Mouse (Mus musculus): ENCODE results near the gene Gm9844. TPM values are rescaled to one million over a fixed set of nuclear protein-coding genes. Genes with fewer than 3 reads are reported as not detected.

Gene Gm9844
- total RNA-seq, 4 experiments from 2014 or later: not detected

DNA sequence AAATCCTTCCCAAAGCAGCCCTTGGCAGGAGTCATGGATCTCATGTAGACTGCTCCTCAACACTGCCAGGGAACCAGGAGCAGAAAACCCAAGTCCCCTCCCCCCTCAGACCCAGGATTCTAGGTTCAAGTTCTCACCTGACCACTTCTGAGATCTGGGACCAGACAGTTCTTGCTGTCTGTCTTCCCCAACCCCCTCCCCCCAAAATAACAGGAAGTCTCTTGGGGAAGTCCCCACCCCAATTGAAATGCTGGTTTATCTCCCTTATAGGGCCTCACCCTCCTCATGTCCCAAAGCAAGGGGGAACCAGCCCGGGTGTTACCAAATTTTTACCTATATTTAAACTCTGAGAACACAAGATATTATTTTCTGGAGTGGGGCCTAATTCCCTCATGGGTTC lies 39.8 kb downstream of the Gm9844 start:
- no peak for DNase-seq

DNA sequence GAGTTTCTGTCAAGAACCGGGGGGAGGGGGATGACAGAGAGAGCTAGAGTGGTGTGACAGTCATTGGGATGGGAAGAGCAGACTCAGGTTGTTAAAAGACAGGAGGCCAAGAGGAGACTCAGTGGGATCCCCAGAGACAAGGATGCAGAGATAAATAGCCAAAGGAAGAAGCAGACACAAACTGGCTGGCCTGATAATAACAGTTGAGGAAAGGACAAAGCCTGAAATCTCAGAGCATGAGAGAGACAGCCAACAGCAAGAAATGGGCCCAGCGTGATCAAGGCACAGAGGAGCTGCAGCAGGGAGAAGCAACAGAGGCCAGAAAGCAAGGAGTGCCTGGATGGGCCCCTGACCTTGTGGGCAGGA lies 40.2 kb downstream of the Gm9844 start:
- DNase-seq: no peak

DNA sequence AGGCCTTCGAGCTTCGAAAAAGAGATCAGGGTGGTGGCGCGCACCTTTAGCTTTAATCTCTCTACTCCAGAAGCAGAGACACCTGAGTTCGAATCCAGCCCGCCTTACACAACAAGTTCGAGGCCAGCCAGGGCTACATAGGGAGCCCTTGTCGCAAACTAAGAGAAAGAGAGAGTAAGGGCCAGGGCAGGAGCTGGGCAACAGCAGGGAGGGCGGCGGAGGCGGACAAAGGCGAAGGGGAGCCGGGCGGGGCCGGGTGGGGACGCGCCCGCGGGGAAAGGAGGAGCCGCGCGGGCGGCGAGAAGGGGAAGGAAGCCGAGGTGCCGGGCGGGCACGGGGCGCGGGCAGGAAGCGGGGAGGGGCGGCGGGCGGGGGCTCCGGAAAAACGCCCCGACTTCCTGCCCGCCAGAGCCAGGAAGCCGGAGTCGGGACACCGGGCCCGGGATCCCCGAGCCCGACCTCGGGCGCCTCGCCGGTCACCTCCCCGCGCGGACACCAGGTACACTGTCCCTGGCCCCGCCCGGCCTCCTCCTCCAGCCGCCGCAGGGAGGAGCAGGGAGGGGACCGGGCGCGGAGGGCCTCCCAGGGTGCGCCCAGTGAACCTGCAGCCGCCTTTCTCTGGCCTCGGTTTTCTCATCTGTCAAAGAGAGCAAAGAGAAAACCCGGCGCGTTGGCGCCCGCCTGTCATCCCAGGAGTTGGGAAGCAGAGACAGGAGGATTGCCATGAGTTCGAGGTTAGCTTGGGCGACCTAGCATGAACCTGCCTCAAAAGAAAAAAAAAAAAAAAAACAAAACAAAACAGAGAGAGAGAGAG lies 40.8 kb downstream of the Gm9844 start, which contains the start of gene Arhgef1:
Arhgef1 (plus strand) TSS at position 283 of the 814 bp plus-strand sequence.
- DNase-seq: peak; percentile 47

DNA sequence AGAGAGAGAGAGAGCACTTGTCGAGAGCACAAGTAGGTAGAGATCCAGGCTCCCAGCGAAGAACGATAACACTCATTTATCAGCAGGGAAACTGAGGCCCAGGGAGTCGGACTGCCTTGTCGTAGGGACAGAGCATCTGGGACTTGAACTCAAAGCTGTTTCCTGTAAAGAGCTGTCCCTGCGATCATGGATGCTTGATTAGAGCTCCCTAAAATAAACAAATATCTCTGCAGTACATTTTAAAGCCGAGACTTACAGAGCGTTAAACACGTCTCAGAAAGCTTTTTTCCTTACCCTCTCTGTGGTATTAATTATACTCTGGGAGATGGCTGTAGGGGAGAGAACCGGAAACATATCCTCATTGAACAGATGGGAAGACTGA lies 41.4 kb downstream of the Gm9844 start:
- DNase-seq: no peak

DNA sequence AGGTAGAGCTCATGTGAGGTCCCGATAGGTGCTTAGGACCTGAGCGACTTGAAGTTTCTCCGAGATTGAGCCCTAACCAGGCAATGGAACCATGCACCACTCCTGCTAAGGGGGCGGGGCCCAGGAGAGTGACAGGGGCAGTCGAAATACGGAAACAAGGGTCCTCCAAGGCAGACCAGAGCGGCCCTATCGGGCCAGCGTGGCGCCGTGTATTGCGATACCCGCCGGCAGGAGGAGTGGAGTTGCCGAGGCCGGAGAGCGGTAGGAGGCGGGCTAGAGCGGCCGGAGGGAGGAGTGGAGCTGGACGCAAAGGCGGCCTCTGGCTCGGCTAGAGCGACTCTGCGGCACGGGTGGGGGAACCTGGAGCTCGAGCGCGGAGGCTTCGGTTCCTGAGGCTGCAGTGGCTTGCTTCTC lies 42.1 kb downstream of the Gm9844 start:
- peak; percentile 97 for DNase-seq

DNA sequence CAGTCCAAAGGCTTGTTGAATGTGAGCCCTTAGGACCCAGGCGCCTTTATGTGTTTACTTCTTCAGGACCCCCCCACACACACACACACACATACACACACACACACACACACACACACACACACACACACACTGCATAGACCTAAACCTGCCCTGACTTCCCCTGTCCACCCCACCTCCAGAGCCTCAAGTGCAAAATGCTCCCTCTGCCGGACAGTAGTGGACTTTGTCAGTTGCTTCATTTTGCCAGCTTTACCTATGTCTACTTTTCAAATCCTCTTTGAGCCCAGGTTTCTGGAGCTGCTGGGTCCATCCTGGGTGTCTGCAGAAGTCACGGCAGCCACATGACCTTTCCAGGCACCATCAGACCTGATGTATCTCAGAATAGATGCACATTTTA lies 42.9 kb downstream of the Gm9844 start:
- DNase-seq: no peak

DNA sequence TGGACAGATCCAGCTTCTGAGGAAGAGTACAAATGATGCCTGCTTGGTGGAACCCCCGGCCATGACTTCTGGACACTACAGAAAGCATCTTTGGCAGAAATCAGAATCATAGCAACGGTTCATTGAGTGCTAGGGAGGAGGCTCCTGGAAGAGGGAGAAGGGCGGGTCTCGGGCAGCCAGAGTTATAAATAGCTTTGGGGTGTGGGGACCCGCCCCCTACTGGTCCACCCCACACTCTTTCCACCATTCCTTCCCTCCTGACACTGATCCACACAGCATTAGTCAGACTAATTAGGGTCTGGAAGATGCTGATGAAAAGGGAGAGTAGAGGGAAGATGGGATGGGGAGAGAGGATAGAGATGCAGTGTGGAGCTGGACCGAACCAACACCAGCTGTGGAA lies 44.5 kb downstream of the Gm9844 start:
- no peak for DNase-seq

DNA sequence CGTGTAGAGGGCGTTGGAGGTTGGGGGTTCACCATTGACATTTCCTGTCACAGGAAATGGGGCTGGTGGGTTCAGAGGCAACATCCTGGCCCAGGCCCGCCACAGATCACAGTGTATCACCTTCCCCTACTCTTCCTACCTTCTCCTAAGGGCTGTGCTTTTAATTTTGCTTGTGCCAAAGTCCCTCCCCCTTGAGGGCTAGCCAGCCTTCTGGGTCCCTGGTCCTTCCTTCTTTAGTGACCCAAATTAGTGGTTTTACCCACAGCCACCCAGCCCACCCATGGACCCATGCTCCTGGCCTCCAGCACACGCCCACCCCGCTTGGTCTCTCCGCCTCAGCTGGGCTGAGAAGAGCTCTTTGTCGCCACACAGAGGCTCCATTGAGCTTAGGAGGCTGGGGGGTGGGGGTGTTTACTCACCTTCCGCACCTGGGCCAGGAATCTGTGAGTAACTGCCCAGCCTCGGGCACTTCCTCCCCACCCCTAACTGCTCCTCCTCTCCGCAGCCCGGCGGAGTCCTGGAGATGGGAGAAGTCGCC lies 45.3 kb downstream of the Gm9844 start:
- no peak for DNase-seq

Other genes with a start within 250 kb of the Gm9844 start
- under 1 TPM in 3 of 4 experiments, not detected in 1; 0.34 to 0.96 (median 0.66) TPM for gene Lypd3, start 225.7 kb upstream of the Gm9844 start, total RNA-seq (2022)
- not detected for gene Tex101, start 185.5 kb upstream of the Gm9844 start, total RNA-seq (2022)
- gene BC049730, start 153.0 kb upstream of the Gm9844 start, total RNA-seq (2022): not detected
- gene Gm4763, start 135.3 kb upstream of the Gm9844 start, total RNA-seq (2022): not detected
- gene Cd177, start 101.9 kb upstream of the Gm9844 start, total RNA-seq (2022): under 1 TPM in 2 of 4 experiments, not detected in 2; 0.14 to 0.15 TPM
- under 1 TPM in 1 of 4 experiments, not detected in 3; 0.23 TPM for gene Ceacam10, start 85.0 kb upstream of the Gm9844 start, total RNA-seq (2022)
- gene Lypd4, start 7.7 kb downstream of the Gm9844 start, total RNA-seq (2022): not detected
- not detected for gene Dmrtc2, start 7.8 kb downstream of the Gm9844 start, total RNA-seq (2022)
- gene Rps19, start 22.2 kb downstream of the Gm9844 start, total RNA-seq (2022): 1,000 to 10,000 TPM in 3 of 4 experiments, 100 to 1,000 TPM in 1; 823 to 1,088 (median 1,017) TPM
- gene Cd79a, start 35.2 kb downstream of the Gm9844 start, total RNA-seq (2022): 1 to 10 TPM in 2 of 4 experiments, under 1 TPM in 2; 0.44 to 2.1 (median 1.2) TPM
- gene Arhgef1, start 40.7 kb downstream of the Gm9844 start, total RNA-seq (2022): 100 to 1,000 TPM in 2 of 4 experiments, 10 to 100 TPM in 2; 70.6 to 172 (median 113) TPM
- gene Gm4881, start 82.3 kb downstream of the Gm9844 start, total RNA-seq (2022): not detected
- gene Rabac1, start 110.5 kb downstream of the Gm9844 start, total RNA-seq (2022): 100 to 1,000 TPM; 343 to 403 (median 360) TPM
- 100 to 1,000 TPM in 2 of 4 experiments, 10 to 100 TPM in 2; 46.3 to 149 (median 91.8) TPM for gene Atp1a3, start 143.7 kb downstream of the Gm9844 start, total RNA-seq (2022)
- 10 to 100 TPM; 13.8 to 43.0 (median 24.7) TPM for gene Grik5, start 210.1 kb downstream of the Gm9844 start, total RNA-seq (2022)
- 10 to 100 TPM; 20.2 to 25.0 (median 22.1) TPM for gene Zfp574, start 210.4 kb downstream of the Gm9844 start, total RNA-seq (2022)

Data from adrenal gland, adult 8-10 months (tissue).